Mouse (Mus musculus) layer of hippocampus, adult 11-12 months (tissue): ENCODE measurements at regions not wholly inside any gene's neighbourhood (a gene's known extent, or its start where the extent isn't known, plus 50 kb on each side); places are given as distances from the start of the nearest gene placed in this dataset.

ENCODE experiments used
- DNase-seq: peaks from one replicate; pipeline ENCODE4 v3.0.0; 2022; ENCODE audit warnings: low spot score

- DNase-seq, result peak; percentile 89
Measured at GRCm38 (mm10) chr4:106228534-106228933, 87.5 kb upstream of the Usp24 start.

GRCm38 (mm10) chr4:106229526-106229925, 86.5 kb upstream of the Usp24 start:
- no peak for DNase-seq

DNA sequence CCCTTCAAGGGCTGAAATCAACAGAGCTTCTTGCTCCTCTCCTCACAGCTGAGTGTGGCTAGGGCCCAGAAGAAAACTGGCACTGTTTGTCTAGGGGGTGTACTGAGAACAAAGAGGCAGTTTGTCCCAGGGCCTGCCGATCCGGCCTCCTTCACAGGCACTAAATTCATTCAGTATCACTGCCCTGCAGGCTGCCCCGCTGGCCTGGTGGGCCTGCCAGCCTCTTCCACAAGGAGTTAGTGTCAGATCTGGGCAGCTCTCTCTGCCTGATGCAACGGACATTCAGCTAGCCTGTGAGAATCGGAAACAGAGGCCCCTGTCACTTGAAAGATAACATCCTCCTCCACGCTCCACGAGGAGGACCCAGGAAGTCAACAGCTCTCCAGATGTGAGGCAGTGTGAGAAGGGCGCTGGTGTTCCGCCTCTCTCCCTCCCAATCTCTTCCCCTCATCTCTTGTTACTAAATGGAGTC, 83.5 kb upstream of the Usp24 start:
- DNase-seq, result peak; percentile 81

DNA sequence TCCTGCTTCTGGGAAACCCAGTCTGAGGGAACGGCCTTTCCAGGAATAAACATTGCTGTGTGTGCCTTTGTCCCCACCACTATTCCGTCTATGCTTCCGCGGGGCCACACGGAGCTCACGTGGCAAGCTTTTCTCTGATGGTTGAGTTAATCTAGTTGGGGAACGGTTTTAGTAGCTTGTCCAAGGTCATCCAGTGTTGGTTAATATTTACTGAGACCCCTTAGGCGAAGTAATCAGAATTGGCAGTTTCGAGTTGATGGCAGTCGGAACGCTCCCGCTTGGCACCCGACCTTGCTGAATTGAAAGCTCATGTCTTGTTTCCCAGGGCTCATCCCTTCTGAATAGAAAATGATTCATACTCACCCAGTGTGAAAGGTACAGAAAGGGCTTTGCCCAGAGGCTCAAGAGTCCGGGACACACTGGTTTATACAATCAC, 71.6 kb upstream of the Usp24 start:
- DNase-seq, result no peak

DNA sequence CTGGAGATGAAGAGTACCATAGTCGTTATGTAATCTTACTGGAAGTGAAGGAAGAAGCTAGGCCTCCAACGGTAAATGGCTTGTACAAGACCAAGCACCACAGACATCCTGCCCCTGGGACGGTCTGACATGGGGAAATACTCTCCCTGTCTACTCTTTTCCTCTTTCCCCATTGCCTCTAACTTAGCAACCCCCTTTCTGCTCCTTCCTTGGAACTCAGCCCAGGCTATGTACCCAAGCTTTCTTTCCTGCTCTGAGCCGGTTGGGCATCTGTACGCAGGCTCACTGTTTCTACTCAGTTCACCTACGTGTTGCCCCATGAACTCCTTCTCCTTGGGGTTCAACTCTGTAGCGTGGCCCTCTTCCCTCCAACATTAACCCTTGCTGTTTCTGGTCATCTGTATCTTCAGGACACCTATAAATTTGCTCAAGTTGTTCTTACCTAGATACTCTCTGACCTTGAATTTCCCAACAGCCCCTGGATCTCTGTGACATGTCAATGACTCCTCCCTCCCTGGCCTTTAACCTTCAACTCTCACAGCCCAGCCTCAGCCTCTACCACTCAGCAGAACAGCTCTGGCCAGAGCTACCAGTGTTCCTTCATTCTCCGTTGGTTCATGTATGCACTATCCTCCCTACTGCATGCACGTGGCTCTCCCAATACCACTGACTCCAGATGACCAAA, 71.0 kb upstream of the Usp24 start:
- peak; percentile 33 for DNase-seq

DNA sequence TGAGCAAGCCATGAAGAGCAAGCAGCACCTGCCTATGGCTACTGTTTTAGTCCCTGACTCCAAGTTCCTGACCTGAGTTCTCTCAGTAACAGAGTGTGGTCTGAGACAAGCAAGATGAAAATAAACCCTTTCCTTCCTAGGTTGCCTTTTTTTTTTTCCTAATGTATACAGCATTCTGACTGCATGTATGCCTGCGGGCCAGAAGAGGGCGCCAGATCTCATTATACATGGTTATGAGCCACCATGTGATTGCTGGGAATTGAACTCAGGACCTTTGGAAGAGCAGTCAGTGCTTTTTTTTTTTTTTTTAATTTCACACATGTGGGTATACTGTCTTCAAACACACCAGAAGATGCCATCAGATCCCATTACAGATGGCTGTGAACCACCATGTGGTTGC, 69.3 kb upstream of the Usp24 start:
- no peak for DNase-seq

DNA sequence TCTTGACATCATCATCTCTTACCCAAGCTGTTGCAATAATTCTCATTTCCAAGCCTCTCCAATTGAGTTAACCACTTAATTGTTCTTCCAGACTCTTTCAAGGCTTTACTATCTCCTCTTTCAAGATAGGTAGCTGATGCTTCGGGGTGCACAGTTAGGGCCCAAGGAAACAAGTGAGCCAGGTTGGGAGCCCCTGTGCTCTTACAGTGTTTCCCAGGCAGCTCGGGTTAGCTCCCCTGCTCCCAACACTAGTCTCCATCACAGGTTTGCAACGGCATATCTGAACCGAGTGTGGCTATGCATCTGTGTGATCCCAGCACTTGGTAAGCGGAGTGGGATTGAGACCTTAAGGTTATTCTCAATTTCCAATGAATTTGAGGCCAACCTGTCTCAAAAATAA, 68.6 kb upstream of the Usp24 start:
- DNase-seq, result no peak

DNA sequence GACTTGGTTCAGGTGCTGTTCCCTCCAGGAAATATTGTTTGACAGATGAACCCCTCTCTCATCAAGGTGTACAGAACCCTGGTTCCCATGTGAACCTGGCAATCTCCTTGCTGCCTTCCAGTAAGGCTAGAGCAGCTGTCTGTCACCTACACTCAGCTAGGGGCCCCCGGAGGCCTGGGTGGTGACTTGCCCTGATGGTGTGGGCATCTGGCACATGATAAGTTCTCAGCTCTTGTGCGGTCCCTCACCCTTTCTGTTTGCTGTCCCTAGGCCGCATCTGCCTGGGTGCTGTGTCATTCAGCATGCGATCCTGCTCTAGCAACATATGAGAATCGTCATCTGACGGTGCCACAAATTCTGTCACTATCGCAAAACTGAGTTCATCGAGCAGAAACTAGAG, 67.7 kb upstream of the Usp24 start:
- DNase-seq, result no peak

DNA sequence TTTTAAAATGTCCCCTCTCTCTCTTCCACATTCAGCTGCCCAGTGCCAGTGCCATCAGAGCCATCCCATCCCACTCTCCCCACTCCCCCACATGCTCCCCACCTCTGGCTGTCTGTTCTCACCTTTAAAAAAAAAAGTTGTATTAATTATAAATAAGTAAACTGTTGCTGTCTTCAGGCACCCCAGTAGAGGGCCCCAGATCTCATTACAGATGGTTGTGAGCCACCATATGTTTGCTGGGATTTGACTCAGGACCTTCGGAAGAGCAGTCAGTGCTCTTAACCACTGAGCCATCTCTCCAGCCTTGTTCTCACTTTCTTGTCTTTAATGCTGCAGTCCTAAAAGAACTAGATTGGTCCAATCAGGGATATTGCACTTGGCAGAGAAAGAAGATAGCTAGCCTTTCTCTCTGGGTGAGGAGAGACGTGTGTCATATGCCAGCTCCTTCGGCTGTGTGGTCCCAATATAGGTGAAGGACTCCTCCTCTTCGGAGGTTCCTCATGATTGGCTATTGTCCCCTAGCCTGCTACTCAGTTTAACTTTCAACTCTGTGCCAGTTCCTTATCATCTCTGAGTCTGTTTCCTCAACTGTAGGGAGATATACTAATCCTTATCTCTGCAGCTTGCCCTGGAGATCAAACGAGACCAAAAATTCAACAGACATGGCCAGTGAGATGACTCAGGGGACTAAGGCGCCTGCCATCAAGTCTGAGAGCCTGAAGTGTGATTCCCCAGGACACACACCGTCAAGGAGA, 66.8 kb upstream of the Usp24 start:
- no peak for DNase-seq

DNA sequence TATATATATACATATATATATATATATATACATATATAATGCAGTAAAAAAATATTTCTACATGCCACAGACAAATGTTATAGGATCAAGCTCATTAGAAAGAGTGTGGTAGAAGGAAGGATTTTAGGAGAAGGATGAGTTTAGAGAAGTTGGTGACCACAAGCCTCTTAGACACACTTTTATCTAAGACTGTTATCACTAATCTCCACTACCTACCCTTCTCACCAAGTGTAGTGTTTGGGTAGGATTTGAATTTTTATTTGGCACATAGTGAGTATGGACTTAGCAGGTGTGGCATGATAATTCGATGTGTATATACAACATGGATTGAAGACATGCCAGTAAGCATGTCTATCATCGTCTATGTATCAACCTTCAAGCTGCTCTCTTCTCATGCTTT, 66.0 kb upstream of the Usp24 start:
- DNase-seq, result no peak

DNA sequence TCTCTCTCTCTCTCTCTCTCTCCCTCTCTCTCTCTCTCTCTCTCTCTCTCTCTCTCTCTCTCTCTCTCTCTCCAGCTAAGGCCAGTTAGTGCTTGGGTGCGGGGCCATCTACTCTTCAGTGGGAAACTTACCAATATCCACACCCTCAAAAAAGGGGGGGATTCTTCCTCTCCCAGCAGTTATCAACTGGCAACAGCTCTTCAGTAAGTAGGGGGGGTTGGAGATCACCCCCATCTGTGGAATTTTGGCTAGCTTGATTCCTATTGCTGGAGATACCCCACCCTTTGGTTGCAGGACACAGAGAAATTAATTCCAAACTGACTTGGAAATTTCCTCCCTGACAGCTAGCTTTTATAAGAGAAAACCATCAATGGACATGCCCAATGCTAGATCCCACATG, 64.6 kb upstream of the Usp24 start:
- no peak for DNase-seq

GRCm38 (mm10) chr4:106252946-106253345, 63.1 kb upstream of the Usp24 start:
- DNase-seq, result no peak

DNA sequence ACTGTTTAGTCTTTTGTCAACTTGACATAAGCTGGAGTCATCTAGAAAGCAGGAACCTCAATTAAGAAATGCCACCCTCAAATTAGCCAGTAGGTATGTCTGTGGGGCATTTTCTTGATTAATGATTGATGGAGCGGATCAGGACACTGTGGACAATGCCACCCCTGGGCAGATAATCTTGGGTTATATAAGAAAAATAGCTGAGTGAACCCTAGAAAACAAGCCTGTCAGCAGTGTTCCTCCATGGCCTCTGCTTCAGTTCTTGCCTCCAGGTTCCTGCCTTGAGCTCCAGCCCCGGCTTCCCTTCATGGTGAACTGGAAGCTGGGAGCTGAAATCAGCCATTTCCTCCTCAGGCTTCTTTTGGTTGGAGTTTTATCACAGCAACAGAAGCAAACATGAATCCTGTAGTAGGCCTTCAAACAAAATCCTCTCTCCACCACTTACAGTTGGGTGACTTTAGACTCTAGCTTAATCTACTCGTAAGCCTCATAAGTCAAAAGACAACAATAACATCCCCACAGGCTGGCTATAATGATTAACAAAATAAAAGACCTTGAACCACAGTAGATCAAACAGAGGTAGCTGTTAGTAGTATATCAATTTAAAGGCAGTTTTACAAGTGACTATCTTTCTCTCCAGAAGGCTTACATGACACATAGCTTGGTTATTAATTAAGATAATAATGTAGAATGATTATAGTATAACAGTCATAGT, 61.1 kb upstream of the Usp24 start:
- DNase-seq, result no peak

DNA sequence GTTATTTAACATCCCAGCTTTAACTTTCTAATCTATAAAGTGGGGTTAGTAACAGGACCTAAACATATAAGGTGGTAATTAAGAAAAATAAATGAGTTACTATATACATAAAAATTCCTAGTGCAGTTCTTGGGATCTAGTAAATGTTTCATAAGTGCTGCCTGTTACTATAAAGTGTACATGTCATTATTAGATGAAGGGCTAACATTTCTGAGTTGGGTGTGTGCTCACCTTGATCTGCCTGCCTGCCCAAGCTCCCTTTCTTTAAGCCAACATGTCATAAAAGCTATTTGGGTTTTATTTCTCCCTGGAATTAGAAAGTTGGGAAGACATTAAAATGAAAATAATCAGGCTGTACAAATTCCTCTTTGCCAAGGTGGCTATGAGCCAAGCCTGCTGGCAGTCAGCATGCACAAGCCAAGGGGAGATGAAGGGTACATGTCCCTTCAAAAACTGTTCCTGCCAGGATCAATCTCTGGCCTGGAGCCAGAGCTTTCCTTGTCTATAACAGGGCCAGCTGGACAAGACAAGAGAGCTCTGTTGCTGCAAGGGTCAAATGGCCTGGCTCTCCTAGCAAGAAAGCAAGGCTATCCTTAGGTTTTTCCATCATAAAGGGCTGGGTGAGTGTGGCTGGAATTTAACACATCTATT, 59.9 kb upstream of the Usp24 start:
- DNase-seq, result peak; percentile 78

DNA sequence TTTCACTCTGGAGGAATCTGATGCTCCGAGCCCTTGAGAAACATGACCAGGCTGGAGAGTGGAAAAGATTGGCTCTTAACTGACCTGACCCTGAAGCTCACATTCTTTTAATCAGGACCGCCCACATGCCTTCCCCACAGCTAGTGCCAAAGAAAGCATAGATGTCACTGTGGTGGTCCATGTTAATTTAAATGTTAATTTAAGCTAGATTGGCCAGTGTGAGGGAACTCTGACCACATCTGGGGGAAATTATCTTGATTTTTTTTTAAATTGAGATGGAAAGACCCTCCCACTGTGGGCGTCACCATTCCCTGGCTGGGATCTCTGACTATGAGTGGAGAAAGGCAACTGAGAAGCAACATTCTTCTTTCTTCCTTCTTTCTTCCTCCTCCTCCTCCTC, 54.6 kb upstream of the Usp24 start:
- no peak for DNase-seq

- DNase-seq, result no peak
Measured at GRCm38 (mm10) chr4:106261901-106262560, 54.0 kb upstream of the Usp24 start.

DNA sequence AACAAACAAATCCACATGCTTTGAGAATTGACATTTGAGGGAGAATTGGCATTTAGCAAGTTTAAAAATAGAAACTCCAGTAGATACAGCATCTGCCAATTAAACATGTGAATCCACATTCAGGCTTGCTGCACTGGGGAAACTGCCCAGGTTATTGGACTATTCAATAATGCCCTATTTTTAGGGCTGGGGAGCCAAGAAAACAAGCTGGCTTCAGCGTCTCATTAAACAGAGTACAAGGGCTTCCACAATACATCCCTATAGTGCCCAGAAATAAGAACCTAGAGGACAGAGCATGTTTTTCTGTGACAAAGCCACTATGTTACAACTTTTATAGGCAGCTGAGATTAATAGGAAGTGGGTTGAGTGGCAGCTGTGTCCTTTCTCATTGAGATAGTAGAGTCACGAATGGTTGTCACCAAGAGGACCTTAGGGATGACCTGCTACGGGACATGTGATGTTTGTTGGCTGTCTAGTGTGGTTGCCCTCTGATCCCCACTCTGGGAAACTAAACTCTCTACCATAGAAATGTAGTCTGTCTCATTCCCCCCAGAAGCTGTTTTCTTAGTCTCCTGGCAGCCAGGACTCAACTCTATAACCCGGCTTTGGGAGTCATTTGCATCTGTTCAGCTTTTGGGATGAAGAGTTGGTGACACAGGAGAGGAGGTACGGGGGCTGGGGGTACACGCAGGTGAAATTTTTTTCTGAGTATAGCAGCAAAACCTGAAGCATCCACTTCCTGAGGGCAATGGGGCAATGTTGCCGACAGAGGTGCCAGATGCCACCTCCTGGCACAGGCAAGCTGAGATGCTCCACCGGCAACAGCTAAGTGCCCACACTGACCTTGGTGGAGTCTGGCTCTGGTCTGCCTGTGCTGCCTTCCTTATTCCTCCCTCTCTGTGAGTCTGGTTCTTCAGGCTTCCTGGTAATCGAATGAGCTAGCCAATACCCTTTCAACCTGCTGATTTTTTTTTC, 53.0 kb upstream of the Usp24 start:
- peak; percentile 26 for DNase-seq
